Mouse (Mus musculus): ENCODE results near the gene Mtmr3. TPM values are rescaled to one million over a fixed set of nuclear protein-coding genes. Genes with fewer than 3 reads are reported as not detected.

The Mtmr3 gene
- total and polyA plus RNA-seq, 3 experiments: 31.7 to 46.3 (median 32.5) TPM

GRCm38 (mm10) chr11:4464616-4465015 lies 130.0 kb downstream of the Mtmr3 start:
- no peak overlapping the region for H3K27ac ChIP-seq (ENCODE audit: insufficient read depth, low read depth)
- dilution Hi-C loops (cut with MboI; ENCODE audit: extremely low pct_ligation_motif_present, extremely low pct_unique_long_range_greater_than_20kb, low sequenced_read_pairs): no loop called here

GRCm38 (mm10) chr11:4464186-4464585 lies 130.5 kb downstream of the Mtmr3 start:
- in situ Hi-C loops (cut with MboI; ENCODE audit: low pct_ligation_motif_present, low pct_unique_long_range_greater_than_20kb, low sequenced_read_pairs): no loop called here
- Histone ChIP-seq H3K36me3 (replicated peaks in 1 of 2; ENCODE audit: control insufficient read depth in 1 of 2, insufficient read depth in 1 of 2, low read length in 1 of 2) (peaks cover 0 to 2% of the 10 kb centered on the region in 2 experiments), H3K27me3 (replicated peaks) (no peaks in the 10 kb centered on the region), H3K4me2 (ENCODE audit: insufficient read depth, low read depth, poor library complexity, severe bottlenecking) (no peak overlapping the region), H3K4me1 (ENCODE audit: control insufficient read depth in 1 of 2, insufficient read depth in 2 of 2) (peaks cover 14 to 51% of the 10 kb centered on the region in 2 experiments), H3K9me3 (replicated peaks; ENCODE audit: low read length) (peaks cover 2% of the 10 kb centered on the region), H3K79me2 (replicated peaks; ENCODE audit: control insufficient read depth, extremely low read depth, insufficient read depth, poor library complexity, severe bottlenecking) (no peaks in the 10 kb centered on the region), H3K9ac (ENCODE audit: insufficient read depth, low read depth) (no peak overlapping the region), H3K4me3 (replicated peaks in 1 of 3; ENCODE audit: low read depth in 2 of 3, low read length in 2 of 3, poor library complexity in 1 of 3) (no peak overlapping the region), H3K27ac (ENCODE audit: insufficient read depth, low read depth) (no peak overlapping the region)
- DNase-seq (ENCODE audit: extremely low read depth): no peak
- dilution Hi-C loops (cut with MboI; ENCODE audit: extremely low pct_ligation_motif_present, extremely low pct_unique_long_range_greater_than_20kb, low sequenced_read_pairs): no loop called here
- TF ChIP-seq BHLHE40 (IDR thresholded peaks at IDR 0.05; ENCODE audit: low read depth, low read length) (no peak), MAFK (IDR thresholded peaks at IDR 0.05; ENCODE audit: insufficient replicate concordance, low read length) (no peak)

More at GRCm38 (mm10) chr11:4464616-4465015, 130.0 kb downstream of the Mtmr3 start:
- DNase-seq (ENCODE audit: extremely low read depth): no peak
- Histone ChIP-seq H3K79me2 (replicated peaks; ENCODE audit: control insufficient read depth, extremely low read depth, insufficient read depth, poor library complexity, severe bottlenecking) (no peaks in the 10 kb centered on the region), H3K4me3 (replicated peaks in 1 of 3; ENCODE audit: low read depth in 2 of 3, low read length in 2 of 3, poor library complexity in 1 of 3) (no peak overlapping the region), H3K4me2 (ENCODE audit: insufficient read depth, low read depth, poor library complexity, severe bottlenecking) (no peak overlapping the region), H3K4me1 (ENCODE audit: control insufficient read depth in 1 of 2, insufficient read depth in 2 of 2) (peaks cover 14 to 47% of the 10 kb centered on the region in 2 experiments), H3K9me3 (replicated peaks; ENCODE audit: low read length) (peaks cover 2% of the 10 kb centered on the region), H3K9ac (ENCODE audit: insufficient read depth, low read depth) (no peak overlapping the region), H3K36me3 (replicated peaks in 1 of 2; ENCODE audit: control insufficient read depth in 1 of 2, insufficient read depth in 1 of 2, low read length in 1 of 2) (peaks cover 0 to 2% of the 10 kb centered on the region in 2 experiments), H3K27me3 (replicated peaks) (no peaks in the 10 kb centered on the region)
- in situ Hi-C loops (cut with MboI; ENCODE audit: low pct_ligation_motif_present, low pct_unique_long_range_greater_than_20kb, low sequenced_read_pairs): no loop called here
- TF ChIP-seq ZNF384 (IDR thresholded peaks at IDR 0.05; ENCODE audit: low read depth, low read length) (no peak), POLR2A (IDR thresholded peaks at IDR 0.05; ENCODE audit: low read depth, low read length) (no peak), NRF1 (IDR thresholded peaks at IDR 0.05; ENCODE audit: low read depth, low read length) (0 out of 2 replicates have a peak, but pooled peaks have one; percentile 19)

DNA sequence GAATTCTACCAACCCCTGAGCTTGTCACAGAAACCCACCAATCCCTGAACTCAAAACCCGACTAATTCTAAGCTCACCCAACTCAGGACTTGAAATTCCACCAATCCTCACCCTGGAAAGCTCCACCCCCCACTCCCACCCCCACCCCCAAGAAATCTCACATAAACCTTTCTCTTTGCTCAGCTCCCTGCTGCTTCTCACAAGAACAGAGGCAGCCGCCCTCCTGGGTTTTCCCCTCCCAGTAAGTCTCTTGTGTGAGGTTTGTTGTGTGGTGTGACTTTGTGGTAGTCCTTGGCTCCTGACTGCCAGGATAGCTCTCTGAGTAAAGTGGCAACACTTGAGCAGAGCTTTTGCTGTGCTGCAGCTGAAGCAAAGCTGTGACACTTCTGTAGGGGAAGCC lies 131.8 kb downstream of the Mtmr3 start:
- H3K27ac ChIP-seq (ENCODE audit: insufficient read depth, low read depth): no peak overlapping the region
- no peak overlapping the region for H3K4me2 ChIP-seq (ENCODE audit: insufficient read depth, low read depth, poor library complexity, severe bottlenecking)
- H3K4me1 ChIP-seq (ENCODE audit: control insufficient read depth in 1 of 2, insufficient read depth in 2 of 2): peaks cover 14 to 55% of the 10 kb centered on the region in 2 experiments
- H3K36me3 ChIP-seq (replicated peaks in 1 of 2; ENCODE audit: control insufficient read depth in 1 of 2, insufficient read depth in 1 of 2, low read length in 1 of 2): peaks cover 0 to under 1% of the 10 kb centered on the region in 2 experiments
- H3K9ac ChIP-seq (ENCODE audit: insufficient read depth, low read depth): no peak overlapping the region; the same call in 1 of the 2 replicates
- TF ChIP-seq ETS1 (conservative IDR thresholded peaks at IDR 0.05; ENCODE audit: low read depth, low read length) (0 out of 2 replicates have a peak, but pooled peaks have one; percentile 20), POLR2A (IDR thresholded peaks at IDR 0.05; ENCODE audit: low read depth, low read length) (no peak), BHLHE40 (IDR thresholded peaks at IDR 0.05; ENCODE audit: low read depth, low read length) (peak; percentile 71)
- DNase-seq (ENCODE audit: extremely low read depth): peak; percentile 55
- dilution Hi-C loops (cut with MboI; ENCODE audit: extremely low pct_ligation_motif_present, extremely low pct_unique_long_range_greater_than_20kb, low sequenced_read_pairs): no loop called here
- H3K4me3 ChIP-seq (replicated peaks in 1 of 3; ENCODE audit: low read depth in 2 of 3, low read length in 2 of 3, poor library complexity in 1 of 3): peak overlapping the region in 1 of 3 experiments; percentile 2
- in situ Hi-C loops (cut with MboI; ENCODE audit: low pct_ligation_motif_present, low pct_unique_long_range_greater_than_20kb, low sequenced_read_pairs): no loop called here
- no peaks in the 10 kb centered on the region for H3K79me2 ChIP-seq (replicated peaks; ENCODE audit: control insufficient read depth, extremely low read depth, insufficient read depth, poor library complexity, severe bottlenecking)
- peaks cover under 1% of the 10 kb centered on the region for H3K9me3 ChIP-seq (replicated peaks; ENCODE audit: low read length)
- no peaks in the 10 kb centered on the region for H3K27me3 ChIP-seq (replicated peaks)

All from CH12.LX (cell line).